Mouse (Mus musculus) kidney, postnatal 4 days (tissue): ENCODE measurements at regions not wholly inside any gene's neighbourhood (a gene's known extent, or its start where the extent isn't known, plus 50 kb on each side); places are given as distances from the start of the nearest gene placed in this dataset.

Experiments used
- DNase-seq, 2 experiments: peaks; one replicate each; pipeline ENCODE4 v3.0.0; 2021; ENCODE audit warnings: mixed read lengths in 2 of 2

GRCm38 (mm10) chr1:91678789-91679188 lies 122.5 kb upstream of the Twist2 start:
- no peak for DNase-seq

- no peak for DNase-seq
Measured at GRCm38 (mm10) chr1:91685031-91685430, 116.2 kb upstream of the Twist2 start.

GRCm38 (mm10) chr1:91685789-91686188 lies 115.5 kb upstream of the Twist2 start:
- peak in 1 of 2 experiments; percentile 14 for DNase-seq

GRCm38 (mm10) chr1:91691601-91692000 lies 109.7 kb upstream of the Twist2 start:
- no peak for DNase-seq

- DNase-seq, result no peak
Measured at GRCm38 (mm10) chr1:91692709-91693460, 108.4 kb upstream of the Twist2 start.

- no peak for DNase-seq
Measured at GRCm38 (mm10) chr1:91697053-91697452, 104.2 kb upstream of the Twist2 start.

- DNase-seq, result no peak
Measured at GRCm38 (mm10) chr1:91701475-91701874, 99.8 kb upstream of the Twist2 start.

- no peak for DNase-seq
Measured at GRCm38 (mm10) chr1:91702021-91702420, 99.2 kb upstream of the Twist2 start.

GRCm38 (mm10) chr1:91702737-91703136 lies 98.5 kb upstream of the Twist2 start:
- no peak for DNase-seq

GRCm38 (mm10) chr1:91705451-91705850 lies 95.8 kb upstream of the Twist2 start:
- no peak for DNase-seq

GRCm38 (mm10) chr1:91708550-91709243 lies 92.6 kb upstream of the Twist2 start:
- no peak for DNase-seq

- no peak for DNase-seq
Measured at GRCm38 (mm10) chr1:91709244-91709600, 92.0 kb upstream of the Twist2 start.

- DNase-seq, result no peak
Measured at GRCm38 (mm10) chr1:91713131-91713530, 88.1 kb upstream of the Twist2 start.

GRCm38 (mm10) chr1:91714266-91714665 lies 87.0 kb upstream of the Twist2 start:
- no peak for DNase-seq

GRCm38 (mm10) chr1:91715341-91715740 lies 85.9 kb upstream of the Twist2 start:
- DNase-seq, result no peak

GRCm38 (mm10) chr1:91715791-91716190 lies 85.5 kb upstream of the Twist2 start:
- no peak for DNase-seq

GRCm38 (mm10) chr1:91716836-91717235 lies 84.4 kb upstream of the Twist2 start:
- DNase-seq, result no peak

GRCm38 (mm10) chr1:91717961-91718360 lies 83.3 kb upstream of the Twist2 start:
- DNase-seq, result no peak

- DNase-seq, result peak in 1 of 2 experiments; percentile 27
Measured at GRCm38 (mm10) chr1:91729246-91729645, 72.0 kb upstream of the Twist2 start.

GRCm38 (mm10) chr1:91730281-91730680 lies 71.0 kb upstream of the Twist2 start:
- no peak for DNase-seq

GRCm38 (mm10) chr1:91731703-91732102 lies 69.6 kb upstream of the Twist2 start:
- no peak for DNase-seq

GRCm38 (mm10) chr1:91732461-91732861 lies 68.8 kb upstream of the Twist2 start:
- peak in 1 of 2 experiments; percentile 11 for DNase-seq

- no peak for DNase-seq
Measured at GRCm38 (mm10) chr1:91734731-91735130, 66.5 kb upstream of the Twist2 start.

GRCm38 (mm10) chr1:91735436-91735835 lies 65.8 kb upstream of the Twist2 start:
- DNase-seq, result no peak
